Mouse (Mus musculus): ENCODE results near the gene Exoc3l4.
A peak's percentile ranks its signal among the peaks of the same experiment; 100 is the strongest.

The Exoc3l4 gene

GRCm38 (mm10) chr12:111416921-111417779 is at the start of gene Exoc3l4:
Exoc3l4 (plus strand) TSS chr12:111417017.
- no peak for DNase-seq

- DNase-seq: no peak
Measured at GRCm38 (mm10) chr12:111367065-111367464, 49.8 kb upstream of the Exoc3l4 start.

GRCm38 (mm10) chr12:111370249-111370648 is 46.6 kb upstream of the Exoc3l4 start:
- no peak for DNase-seq

DNA sequence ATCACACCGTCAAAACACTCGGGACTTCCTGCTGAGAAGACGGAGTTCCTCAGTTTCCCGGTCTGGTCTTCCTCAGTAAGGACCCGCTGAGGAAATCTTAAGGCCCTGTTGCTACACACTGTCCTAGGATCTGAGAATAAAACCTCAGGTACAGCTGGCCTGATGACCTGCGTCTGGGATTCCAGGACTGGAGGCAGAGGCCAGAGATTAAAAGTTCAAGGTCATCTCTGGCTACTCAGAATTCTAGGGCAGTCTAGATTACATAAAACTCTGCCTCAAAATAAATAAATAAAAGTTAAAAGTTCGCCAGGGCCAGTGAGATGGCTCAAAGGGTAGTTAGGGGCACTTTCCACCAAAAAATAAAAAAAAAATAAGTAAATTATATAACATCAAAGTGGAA is 44.9 kb upstream of the Exoc3l4 start:
- DNase-seq: no peak

- no peak for DNase-seq
Measured at GRCm38 (mm10) chr12:111373411-111373810, 43.4 kb upstream of the Exoc3l4 start.

GRCm38 (mm10) chr12:111374727-111375126 is 42.1 kb upstream of the Exoc3l4 start:
- DNase-seq: no peak

- DNase-seq: no peak
Measured at GRCm38 (mm10) chr12:111375559-111375958, 41.3 kb upstream of the Exoc3l4 start.

DNA sequence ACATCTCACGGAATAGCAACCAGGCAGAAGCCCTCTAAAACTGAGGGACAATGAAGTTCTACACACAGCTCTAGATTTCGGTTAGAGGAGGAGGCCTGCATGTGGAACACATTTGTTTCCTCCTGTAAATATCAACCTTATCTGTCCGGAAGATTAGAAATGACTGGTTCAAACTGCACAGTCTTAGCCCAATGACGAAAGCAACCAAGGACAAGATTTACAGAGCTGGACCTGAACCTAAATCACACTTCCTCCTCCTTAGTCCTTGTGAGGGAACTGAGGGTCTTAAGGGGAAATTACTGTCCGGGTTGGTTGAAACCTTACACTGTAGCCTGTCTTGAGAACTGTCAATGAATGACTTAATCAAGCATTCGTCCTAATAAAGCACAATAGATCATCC is 40.8 kb upstream of the Exoc3l4 start:
- DNase-seq: no peak

- no peak for DNase-seq
Measured at GRCm38 (mm10) chr12:111376826-111377331, 39.9 kb upstream of the Exoc3l4 start.

- DNase-seq: peak; percentile 94
Measured at GRCm38 (mm10) chr12:111377376-111377973, 39.3 kb upstream of the Exoc3l4 start, which contains the start of gene Cdc42bpb. Cdc42bpb (minus strand) TSS chr12:111377718.

- no peak for DNase-seq
Measured at GRCm38 (mm10) chr12:111377986-111378490, 38.8 kb upstream of the Exoc3l4 start.

- DNase-seq: no peak
Measured at GRCm38 (mm10) chr12:111378812-111379211, 38.0 kb upstream of the Exoc3l4 start.

DNA sequence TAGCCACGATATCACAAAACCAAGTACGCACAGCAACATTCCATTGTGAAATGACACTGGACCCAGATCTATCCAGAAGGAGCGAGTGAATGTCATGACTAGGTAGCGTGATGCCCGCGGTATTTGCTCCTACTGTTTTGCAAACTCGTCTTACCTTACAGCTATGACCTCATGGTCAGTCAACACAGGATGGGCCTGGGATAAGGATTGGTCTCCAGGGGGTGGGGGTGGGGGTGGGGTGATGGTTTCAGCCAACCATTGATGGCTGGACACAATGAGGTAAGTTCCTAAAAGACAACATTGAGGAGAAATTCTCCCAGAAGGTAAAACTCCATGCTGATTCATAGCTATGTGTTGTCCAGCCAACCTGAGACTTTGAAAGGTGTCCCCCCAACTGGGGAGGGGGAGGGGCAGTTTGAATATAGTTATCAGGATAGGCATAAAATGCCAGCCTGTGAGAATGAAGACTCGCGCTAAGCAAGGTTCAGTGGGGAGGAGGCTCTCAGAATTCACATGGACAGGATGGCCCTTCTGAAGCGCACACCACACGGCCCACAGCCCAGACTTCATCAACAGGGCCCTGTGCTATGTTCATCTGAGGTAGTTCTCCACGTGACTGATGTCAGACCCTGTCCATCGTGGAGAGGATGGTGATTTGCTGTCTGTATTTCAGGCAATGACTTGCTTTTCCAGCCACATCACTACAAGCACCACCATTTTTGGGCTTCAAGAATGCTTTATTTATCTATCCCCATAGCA is 30.8 kb upstream of the Exoc3l4 start:
- no peak for DNase-seq

- DNase-seq: no peak
Measured at GRCm38 (mm10) chr12:111386642-111387120, 30.1 kb upstream of the Exoc3l4 start.

GRCm38 (mm10) chr12:111387146-111387545 is 29.7 kb upstream of the Exoc3l4 start:
- no peak for DNase-seq

- no peak for DNase-seq
Measured at GRCm38 (mm10) chr12:111394008-111394407, 22.8 kb upstream of the Exoc3l4 start.

GRCm38 (mm10) chr12:111396997-111397396 is 19.8 kb upstream of the Exoc3l4 start:
- no peak for DNase-seq

DNA sequence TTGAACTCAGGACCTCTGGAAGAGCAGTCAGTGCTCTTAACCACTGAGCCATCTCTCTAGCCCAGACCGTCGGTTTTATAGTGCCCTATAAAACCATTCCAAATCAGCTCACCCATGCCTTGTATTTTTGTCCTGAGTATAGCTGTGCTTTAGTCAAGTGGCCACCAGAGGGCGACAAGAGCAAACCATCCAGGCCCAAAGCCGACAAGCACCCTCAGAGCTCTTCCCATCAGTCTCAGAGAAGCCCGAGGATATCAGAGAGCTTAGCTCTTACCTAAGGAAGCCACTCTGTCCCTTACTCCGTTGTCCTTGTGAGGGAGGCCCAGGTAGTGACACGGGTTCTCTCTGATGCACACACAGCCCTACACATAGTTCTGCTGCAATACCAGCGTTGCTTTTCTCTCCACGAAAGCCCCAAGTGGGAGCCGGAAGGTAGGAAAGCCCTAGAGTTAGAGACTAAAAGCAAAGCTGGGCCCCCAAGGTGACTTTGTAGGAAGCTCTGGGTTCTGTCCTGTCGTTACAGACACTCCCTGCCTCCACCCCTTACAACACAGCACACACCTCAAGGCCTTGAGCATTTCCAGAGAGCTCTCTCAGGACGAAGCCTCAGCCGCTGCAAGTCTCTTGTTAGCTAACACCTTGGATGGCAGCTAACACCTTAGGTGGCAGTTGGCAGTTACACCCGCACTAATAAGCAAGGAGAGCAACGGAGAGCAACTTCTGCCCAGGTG is 15.2 kb upstream of the Exoc3l4 start:
- DNase-seq: peak; percentile 60

GRCm38 (mm10) chr12:111404880-111405279 is 11.9 kb upstream of the Exoc3l4 start:
- no peak for DNase-seq

DNA sequence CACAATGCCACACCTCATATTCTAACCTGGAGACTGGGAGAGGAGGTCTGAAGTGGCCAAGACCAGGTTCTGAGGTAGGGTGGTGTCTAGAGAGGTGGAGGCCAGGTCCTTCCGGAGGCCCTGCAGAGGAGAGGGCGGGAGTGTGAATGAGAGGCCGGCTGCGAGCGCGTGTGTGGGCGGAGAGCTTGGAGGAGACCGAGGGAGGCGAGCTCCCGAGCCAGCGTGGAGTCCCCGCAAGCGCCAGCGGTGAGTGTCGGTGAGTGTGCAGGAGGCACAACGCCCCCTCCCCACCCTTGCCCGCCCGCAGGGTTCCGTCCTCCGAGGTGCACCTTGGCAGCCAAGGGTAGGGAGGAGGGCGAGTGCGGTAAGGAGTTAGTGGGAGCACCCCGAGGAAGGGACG is 10.2 kb upstream of the Exoc3l4 start, which contains the start of gene Lbhd2:
Lbhd2 (plus strand) TSS at position 188 of the 400 bp plus-strand sequence.
- no peak for DNase-seq

DNA sequence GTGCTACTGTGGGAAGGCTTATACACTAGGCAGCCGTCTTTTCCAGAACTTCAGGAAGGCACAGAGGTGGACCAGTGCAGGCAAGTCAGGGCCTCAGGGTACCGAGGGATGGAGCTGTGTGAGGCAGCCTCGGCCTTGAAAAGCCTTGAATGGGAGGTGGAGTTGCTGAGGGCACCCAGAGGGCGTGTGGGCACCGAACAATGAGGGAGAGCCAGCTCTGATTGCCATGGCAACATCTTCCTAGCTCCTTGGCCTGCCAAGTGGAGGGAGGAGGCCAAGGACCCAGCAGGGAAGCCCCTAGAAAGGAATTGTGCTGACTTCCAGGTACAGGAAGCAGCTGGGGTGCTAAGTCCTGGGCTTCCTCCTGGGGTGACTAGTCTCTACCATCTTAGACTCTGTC is 7.2 kb upstream of the Exoc3l4 start:
- DNase-seq: no peak
